Mouse (Mus musculus): ENCODE results near the gene Naga.

DNA sequence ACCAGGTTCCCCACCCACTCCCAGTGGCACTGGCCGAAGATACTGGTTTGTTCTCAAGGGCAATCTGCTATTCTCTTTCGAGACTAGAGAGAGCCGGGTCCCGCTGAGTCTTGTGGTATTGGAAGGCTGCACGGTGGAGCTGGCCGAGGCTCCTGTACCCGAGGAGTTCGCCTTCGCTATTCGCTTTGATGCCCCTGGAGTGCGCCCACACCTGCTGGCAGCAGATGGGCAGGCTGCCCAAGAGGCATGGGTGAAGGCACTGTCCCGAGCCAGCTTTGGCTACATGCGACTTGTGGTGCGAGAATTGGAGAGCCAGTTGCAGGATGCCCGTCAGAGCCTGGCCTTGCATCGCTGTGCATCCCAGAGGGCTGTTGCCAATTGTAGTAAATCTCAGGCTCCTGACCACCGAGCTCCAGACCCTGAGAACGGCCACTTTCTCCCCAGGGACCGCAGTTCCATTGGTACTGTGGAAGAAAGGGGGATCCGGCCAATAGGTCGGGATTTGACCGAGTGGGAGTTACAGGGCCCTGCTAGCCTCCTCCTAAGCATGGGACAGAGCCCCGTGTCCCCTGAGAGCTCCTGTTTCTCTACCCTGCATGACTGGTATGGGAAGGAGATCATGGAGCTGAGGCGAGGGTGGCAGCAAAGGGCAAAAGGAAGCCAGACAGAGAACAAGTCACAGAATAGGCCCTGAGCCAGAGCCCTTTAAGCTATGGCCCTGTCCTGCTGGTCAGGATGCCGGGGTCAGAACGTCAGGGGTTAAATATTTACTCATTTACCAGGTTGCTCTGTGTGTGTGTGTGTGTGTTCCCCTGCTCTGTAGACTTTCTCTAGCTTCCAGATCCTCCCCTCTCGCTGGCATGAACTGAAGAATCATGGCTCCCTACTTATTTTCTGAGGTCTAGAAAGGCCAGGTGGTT, 4.9 kb upstream of the Naga start:
- TF ChIP-seq CTCF (conservative IDR thresholded peaks at IDR 0.05 in 1 of 2, IDR thresholded peaks at IDR 0.05 in 1 of 2; ENCODE audit: low read depth in 2 of 2, low read length in 2 of 2) (no peak), MAX (IDR thresholded peaks at IDR 0.05; ENCODE audit: low read length) (no peak), ZC3H11A (IDR thresholded peaks at IDR 0.05; ENCODE audit: low read depth, low read length) (no peak), POLR2A (IDR thresholded peaks at IDR 0.05; ENCODE audit: low read depth, low read length) (no peak), POLR2AphosphoS2 (IDR thresholded peaks at IDR 0.05; ENCODE audit: low read depth, low read length) (no peak), KAT2A (IDR thresholded peaks at IDR 0.05; ENCODE audit: insufficient replicate concordance, low read length) (no peak), TBP (conservative IDR thresholded peaks at IDR 0.05; ENCODE audit: low read depth, low read length) (no peak), EP300 (IDR thresholded peaks at IDR 0.05; ENCODE audit: low read length) (no peak), PAX5 (IDR thresholded peaks at IDR 0.05; ENCODE audit: low read length) (no peak), BHLHE40 (IDR thresholded peaks at IDR 0.05; ENCODE audit: low read depth, low read length) (no peak), ZNF384 (IDR thresholded peaks at IDR 0.05; ENCODE audit: low read depth, low read length) (no peak), MAFK (IDR thresholded peaks at IDR 0.05; ENCODE audit: insufficient replicate concordance, low read length) (no peak), JUN (IDR thresholded peaks at IDR 0.05; ENCODE audit: insufficient read depth, low read depth, low read length) (no peak), MAZ (IDR thresholded peaks at IDR 0.05; ENCODE audit: low read depth, low read length) (no peak)
